Mouse (Mus musculus) brain, embryonic 14.5 days (tissue): Measurements from ENCODE around the gene Ankle1. TPM values are rescaled to one million over a fixed set of nuclear protein-coding genes. Genes with fewer than 3 reads are reported as not detected.

Source experiments
- DNase-seq: peaks from one replicate; pipeline ENCODE4 v3.0.0-alpha.2; 2011; ENCODE audit warnings: low read depth
- CTCF ChIP-seq: fragments of 200-500 bp; IDR thresholded peaks from 2 replicates; pipeline ENCODE4 v1.5.1; 2012; ENCODE audit warnings: inconsistent platforms, mild to moderate bottlenecking, moderate library complexity, borderline replicate concordance; ENCODE audit not compliant: insufficient read depth, insufficient read length; ENCODE audit errors: extremely low read depth
- POLR2A ChIP-seq: fragments of 200-500 bp; IDR thresholded peaks from 2 replicates; pipeline ENCODE4 v1.6.1; 2012; ENCODE audit warnings: mild to moderate bottlenecking, inconsistent platforms, borderline replicate concordance; ENCODE audit not compliant: poor library complexity, insufficient read depth, insufficient read length, severe bottlenecking; ENCODE audit errors: extremely low read depth
- polyA plus RNA-seq: library from polyadenylated mRNA; depleted of rRNA; stranded (reverse); fragments of >200 nt; gene quantifications from 2 replicates; pipeline ENCODE4 v1.2.3, GENCODE M21; 2012; rRNA removed

Ankle1 gene
- polyA plus RNA-seq = 12.1 and 29.4 TPM in 2 replicates

DNA sequence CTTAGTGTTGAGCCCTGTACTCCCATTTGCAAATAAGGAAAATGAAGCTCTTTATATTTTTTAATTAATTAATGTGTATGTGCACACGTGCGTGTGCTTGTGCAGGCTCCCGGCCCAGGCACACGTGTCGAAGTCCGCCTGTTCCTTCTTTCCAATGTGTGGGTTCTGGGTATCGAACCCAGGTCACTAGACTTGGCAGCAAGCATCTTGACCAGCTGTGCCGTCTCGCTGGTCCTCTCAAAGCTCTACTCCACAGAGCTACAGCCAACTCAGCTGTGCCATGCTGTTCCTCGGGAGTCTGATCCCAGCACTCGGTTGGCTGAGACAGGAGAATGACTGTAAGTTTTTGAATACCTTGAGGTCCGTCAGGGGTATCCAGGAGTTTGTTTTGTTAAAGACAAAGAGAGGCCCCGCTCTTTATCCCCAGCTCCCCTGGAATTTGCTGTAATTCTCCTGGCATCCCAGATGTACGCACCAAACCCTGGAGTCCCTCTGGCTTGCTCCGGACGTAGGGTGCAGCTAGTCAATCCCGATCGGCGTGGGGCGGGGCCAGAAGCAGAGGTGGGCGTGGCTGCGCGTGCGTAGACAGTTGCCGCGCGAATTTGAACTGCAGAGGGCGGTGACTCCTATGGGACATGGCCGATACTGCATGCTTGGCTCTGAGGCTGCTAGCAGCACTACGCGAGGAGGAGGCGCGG, at the start of gene Ankle1:
Ankle1 (plus strand) TSS at position 610 of the 698 bp plus-strand sequence.
- DNase-seq = peak; percentile 96
- TF ChIP-seq POLR2A = 0 out of 2 replicates have a peak, but pooled peaks have one; percentile 13
- TF ChIP-seq CTCF = peak; percentile 71

DNA sequence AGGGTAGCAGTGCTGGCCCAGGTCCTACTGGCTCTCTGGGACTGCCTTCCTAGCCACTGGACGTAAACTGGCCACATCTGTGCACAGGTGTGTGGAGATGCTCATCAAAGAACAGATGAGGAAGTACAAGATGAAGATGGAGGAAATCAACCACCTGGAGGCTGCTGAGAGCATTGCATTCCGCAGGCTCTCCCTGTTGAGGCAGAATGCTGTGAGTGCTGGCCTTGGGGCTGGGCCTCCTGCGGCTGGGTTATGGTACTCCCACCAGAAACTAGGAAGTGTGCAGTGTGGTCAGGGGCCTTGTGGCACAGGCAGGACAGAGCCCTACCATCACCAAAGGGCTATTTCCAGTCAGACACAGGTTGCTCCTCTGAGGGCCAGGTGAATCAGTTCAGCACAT, 47.8 kb upstream of the Ankle1 start:
- no peak for TF ChIP-seq CTCF
- TF ChIP-seq POLR2A = no peak

DNA sequence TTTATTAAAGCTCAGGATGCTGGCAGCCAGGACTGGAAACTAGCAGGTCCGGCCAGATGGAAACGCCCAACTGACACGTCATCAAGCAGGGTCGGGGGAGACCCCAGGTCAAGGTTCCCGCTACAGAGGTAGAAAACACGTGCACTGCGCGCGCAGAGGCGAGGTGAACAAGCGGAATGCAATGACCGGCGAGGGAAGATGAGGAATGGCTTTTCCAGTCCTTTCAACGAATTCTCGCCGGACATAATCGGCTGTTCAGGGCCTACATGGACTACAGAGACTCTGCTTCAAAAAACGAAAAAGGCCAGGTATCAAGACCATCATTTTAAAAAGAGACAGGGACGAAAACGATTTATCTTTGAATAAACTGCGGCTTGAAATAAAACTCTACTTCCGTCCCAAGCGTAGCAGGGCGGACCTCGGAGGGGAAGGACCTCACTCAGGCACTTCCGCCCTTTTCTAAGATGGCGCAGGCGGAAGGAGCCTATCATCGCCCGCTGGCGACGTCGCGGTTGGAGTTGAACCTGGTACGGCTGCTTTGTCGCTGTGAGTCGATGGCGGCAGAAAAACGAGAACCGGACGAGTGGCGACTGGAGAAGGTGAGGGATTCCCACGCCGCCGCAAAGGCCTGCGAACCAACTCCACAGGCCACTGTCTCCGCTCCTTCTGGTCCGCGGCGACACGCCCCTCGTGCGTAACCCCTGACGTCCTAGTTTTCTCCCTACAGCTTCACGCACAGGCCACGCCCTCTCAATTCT, 38.9 kb upstream of the Ankle1 start, which contains the start of gene Use1:
Use1 (plus strand) TSS at position 78 of the 758 bp plus-strand sequence.
- peak; percentile 97 for DNase-seq
- TF ChIP-seq CTCF (no peak), POLR2A (peak; percentile 43; the same call in 1 of the 2 replicates)

More for the DNA sequence above, 47.8 kb upstream of the Ankle1 start:
- DNase-seq = no peak

DNA sequence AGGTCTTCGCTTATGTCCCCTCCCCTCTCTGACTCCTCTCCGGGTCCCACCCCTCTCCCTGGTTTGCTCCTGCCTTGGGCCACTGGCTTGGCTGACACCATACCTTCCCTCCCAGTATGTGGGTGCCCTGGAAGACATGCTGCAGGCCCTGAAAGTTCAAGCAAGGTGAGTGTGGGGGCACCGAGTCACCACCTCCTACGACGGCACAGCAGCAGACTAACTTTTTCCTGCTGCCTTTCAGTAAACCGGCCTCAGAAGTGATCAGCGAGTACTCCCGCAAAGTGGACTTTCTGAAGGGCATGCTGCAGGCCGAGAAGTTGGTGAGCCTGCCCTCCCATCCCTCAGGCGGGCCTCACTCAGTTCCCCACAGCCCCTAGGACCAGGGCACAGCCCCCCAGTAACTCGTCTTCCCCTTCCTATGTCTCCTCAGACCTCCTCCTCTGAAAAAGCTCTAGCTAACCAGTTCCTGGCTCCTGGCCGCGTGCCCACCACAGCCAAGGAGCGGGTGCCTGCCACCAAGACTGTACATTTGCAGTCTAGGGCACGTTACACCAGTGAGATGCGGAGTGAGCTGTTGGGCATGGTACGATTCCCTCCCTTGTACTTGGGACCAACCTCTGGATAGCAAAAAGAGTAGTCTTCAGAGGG, 38.2 kb upstream of the Ankle1 start:
- no peak for DNase-seq
- TF ChIP-seq POLR2A = no peak
- no peak for TF ChIP-seq CTCF

DNA sequence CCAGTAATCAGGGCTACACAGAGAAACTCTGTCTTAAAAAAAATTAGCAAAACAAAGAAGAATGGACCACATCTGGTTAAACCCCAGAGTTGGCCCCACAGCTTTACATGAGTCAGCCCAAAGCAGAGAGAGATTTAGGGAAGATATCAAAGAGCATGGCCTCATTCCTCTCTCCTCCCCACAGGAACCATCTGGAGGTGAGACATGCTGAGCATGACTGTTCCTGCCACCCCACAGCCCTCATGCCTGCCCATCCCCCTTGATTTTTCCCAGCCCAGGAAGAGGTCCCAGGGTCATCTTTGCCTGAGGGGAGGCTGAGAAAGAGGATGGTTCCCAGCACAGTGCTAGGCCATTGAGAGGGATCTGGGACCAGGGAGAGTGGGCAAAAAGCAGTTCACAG, 37.4 kb upstream of the Ankle1 start:
- no peak for TF ChIP-seq POLR2A
- TF ChIP-seq CTCF = no peak
- no peak for DNase-seq

DNA sequence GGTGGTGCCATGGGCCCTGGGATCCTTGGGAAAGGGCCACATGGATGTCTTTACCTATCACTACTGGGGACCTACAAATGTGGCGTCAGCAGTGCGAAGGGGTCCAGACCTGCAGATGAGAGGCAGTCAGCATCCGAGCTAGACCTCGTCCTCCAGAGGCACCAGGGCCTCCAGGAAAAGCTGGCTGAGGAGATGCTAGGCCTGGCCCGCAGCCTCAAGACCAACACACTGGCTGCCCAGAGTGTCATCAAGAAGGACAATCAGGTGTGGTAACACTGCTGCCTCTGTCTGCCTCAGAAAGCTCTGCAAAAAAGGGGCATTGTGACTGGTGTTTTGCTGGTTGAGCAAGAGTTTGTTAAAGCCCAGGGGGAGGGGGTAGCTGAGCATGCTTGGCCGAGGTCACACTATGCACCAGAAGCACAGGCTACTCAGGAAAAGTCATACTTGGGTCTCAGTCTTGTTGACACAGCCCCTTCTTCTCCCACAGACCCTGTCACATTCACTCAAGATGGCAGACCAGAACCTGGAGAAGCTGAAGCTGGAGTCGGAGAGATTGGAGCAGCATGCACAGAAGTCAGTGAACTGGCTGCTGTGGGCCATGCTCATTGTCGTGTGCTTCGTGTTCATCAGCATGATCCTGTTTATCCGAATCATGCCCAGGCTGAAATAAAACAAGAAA, 36.6 kb upstream of the Ankle1 start:
- DNase-seq = no peak
- TF ChIP-seq CTCF (no peak), POLR2A (no peak)

DNA sequence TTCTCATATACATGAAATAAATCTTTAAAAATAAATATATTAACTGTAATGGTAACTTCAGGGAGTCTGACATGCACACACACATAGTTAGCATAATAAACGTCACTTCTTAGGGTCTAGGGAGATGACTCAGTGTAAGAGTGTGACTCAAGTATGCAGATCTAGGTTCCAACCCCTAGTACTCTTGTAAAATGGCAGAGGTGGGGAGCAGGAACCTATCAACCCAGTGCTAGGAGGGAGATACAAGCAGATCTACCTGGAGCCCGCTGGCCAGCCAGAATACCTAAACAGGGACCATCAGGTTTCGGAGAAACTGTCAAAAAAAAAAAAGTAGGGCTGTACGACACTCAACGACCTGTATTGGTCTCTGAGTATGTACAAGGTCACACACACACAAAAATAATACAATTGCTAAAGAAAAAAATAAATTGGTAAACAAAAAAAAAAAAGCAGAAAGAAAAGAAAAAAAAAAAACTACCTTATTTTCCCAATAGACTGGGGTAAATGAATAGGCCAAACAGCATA, 35.0 kb upstream of the Ankle1 start:
- DNase-seq = no peak
- TF ChIP-seq POLR2A (no peak), CTCF (no peak)

DNA sequence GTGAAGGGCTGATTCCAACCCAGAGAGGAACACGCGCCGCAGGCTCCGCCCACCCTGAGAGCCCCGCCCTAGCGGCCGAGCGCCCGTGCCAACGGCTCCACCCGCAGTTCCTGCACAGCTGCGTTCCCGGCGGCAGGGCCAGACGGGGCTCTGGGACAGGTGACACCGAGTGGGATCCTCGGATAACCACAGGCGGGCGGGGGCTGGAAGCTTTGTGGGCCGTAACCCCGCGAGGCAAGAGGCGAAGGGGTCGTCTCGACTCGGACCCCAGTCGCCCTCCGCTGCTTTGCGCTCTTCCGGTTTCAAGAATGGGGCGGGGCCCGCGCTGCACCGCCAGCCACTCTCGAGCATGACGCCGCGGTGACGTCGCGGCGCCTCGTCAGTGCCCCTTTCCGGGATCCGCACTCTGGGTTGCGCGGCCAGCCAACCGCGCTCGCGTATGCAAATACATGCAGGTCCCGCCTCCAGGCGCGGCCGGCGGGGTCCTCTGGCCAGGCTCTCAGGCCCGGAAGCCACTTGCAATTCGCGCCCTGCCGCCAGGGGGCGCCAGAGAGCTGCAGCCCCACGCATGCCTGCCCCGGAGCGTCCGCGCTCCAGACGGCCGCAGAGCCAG, 34.5 kb upstream of the Ankle1 start, which contains the start of gene Ocel1:
Ocel1 (plus strand) TSS at position 63 of the 613 bp plus-strand sequence.
- TF ChIP-seq CTCF (peak; percentile 80), POLR2A (peak; percentile 45; the same call in 1 of the 2 replicates)
- DNase-seq = peak; percentile 99

DNA sequence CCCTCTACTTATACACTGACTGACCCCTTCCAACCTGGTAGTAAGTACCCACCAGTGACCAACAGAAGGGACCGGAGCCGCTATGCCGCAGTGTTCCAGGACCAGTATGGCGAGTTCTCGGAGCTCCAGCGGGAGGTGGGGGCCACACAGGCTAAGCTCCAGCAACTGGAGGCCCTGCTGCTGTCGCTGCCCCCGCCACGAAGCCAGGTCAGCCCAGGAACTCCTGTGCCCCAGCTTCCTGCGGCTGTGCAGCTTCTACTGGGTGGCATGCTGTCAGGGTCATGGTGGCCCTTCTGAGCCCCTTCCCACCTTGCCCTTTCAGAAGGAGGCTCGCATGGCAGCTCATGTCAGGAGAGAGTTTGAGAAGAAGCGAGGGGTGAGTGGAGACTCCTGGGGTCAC, 33.4 kb upstream of the Ankle1 start:
- no peak for TF ChIP-seq CTCF
- DNase-seq = no peak

DNA sequence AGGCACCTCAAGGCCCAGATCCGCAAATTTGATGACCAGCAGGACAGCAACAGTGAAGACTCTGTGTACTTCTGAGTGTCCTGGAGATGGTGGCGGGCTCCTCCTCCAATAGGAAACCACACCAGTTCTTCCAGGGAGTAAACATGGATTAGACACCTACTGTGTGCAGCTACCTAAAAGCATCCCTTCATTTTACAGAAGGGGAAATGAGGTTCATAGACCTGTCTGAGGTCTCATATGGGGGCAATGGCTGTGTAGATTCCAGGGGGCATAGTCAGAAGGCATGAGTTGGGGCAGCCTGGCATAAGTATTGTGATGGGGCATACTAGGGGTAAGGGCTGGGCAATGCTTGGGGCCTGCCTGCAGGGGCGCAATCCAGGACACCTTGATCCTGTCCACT, 32.8 kb upstream of the Ankle1 start:
- DNase-seq = no peak
- TF ChIP-seq POLR2A (no peak), CTCF (no peak)

DNA sequence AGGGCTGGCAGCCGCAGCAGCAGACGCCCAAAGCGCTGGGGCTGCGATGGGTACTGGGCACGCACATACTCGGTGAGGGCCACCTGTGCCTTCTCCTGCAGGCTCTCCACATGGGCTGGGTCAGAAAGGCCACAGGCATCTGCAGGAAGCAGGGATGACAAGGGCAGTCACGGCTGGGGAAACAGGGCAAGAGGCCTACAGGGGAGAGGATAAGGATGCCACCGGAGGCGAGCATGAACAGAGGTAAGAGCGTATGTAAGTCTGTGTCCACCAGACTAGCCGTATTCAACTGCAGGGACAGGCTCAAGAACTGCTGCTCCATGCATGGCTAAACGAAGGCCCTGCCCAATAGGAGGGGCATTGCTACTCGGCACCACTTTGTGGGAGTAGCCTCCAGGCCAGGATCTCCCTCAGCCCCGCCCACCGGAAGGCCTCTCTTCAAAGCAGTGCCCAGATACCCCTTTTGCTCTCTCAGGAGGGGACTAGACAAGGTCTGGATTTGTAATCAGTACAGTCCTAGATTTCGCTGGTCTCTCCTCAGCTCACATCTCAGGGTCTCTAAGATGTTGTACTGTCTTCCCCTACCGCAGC, 31.1 kb upstream of the Ankle1 start:
- TF ChIP-seq CTCF (no peak), POLR2A (no peak)
- no peak for DNase-seq
